18 mouse cellular contexts compared by ENCODE assay signal in genomic region chr8:103859130-103859529, GRCm38 (mm10).
DNase-seq lines count a peak whose midpoint lies in the region; ATAC-seq and TF ChIP-seq lines count a peak whose summit lies in the region.
"Had no signal": no experiment of that assay in that cellular context is flagged by ENCODE, and none has a peak within 500 bp of the region (broad histone marks: within the 10 kb centered on the region; RNA-seq: fewer than 3 reads in every experiment).

No protein-coding gene starts in this region.

- no peaks in the 10 kb centered on the region for H3K36me3 ChIP-seq in lung, postnatal 0 days (ENCODE audit: insufficient read depth, low read length)
- H3K36me3 ChIP-seq: G1E had no signal

- H3K4me3 ChIP-seq in lung, postnatal 0 days (ENCODE audit: low read depth, low read length) = no peak overlapping the region

- H3K4me1 ChIP-seq in lung, postnatal 0 days (ENCODE audit: insufficient read depth, low read depth, low read length) = no peaks in the 10 kb centered on the region

- TF ChIP-seq CTCF in lung, postnatal 0 days (IDR thresholded peaks at IDR 0.05) = no peak

- no peak overlapping the region for H3K27ac ChIP-seq in lung, postnatal 0 days (ENCODE audit: low read length)

- WGBS in lung, postnatal 0 days = 73% methylated on average over 1 of the region's 1 CpGs

- no peak for TF ChIP-seq EP300 in lung, postnatal 0 days (IDR thresholded peaks at IDR 0.05)

- peak; percentile 53 for DNase-seq in lung, postnatal 0 days (ENCODE audit: low spot score)
- DNase-seq in lung, postnatal 14 days = no peak
- DNase-seq: adrenal gland, adult 2 months; adrenal gland, adult 8-10 months; adrenal gland, postnatal 10 days; adrenal gland, postnatal 14 days; adrenal gland, postnatal 25 days; adrenal gland, postnatal 36 days; B cell, adult 2 months; cerebellum, adult 11 months; cerebellum, adult 11-12 months; cerebellum, adult 18-20 months; cerebellum, adult 2 months had no signal

- peak; percentile 65; the same call in 1 of the 2 replicates for ATAC-seq in lung, postnatal 0 days
- ATAC-seq: activated CD4-positive, CD25-positive, alpha-beta regulatory T cell, adult 4 months; CD4-positive, CD25-positive, alpha-beta regulatory T cell, adult 4 months; Patski had no signal

- H3K9me3 ChIP-seq in lung, postnatal 0 days (ENCODE audit: low read length) = no peaks in the 10 kb centered on the region

- no peak overlapping the region for H3K9ac ChIP-seq in lung, postnatal 0 days (replicated peaks; ENCODE audit: low read depth)

- H3K27me3 ChIP-seq in lung, postnatal 0 days (replicated peaks; ENCODE audit: insufficient read depth, low read length) = no peaks in the 10 kb centered on the region
- H3K27me3 ChIP-seq: CH12.LX had no signal

- no peak overlapping the region for H3K4me2 ChIP-seq in lung, postnatal 0 days (replicated peaks; ENCODE audit: low read depth, low read length)
